Mouse (Mus musculus) layer of hippocampus, adult 2 months (tissue): ENCODE results near the gene Tmem192. TPM values are rescaled to one million over a fixed set of nuclear protein-coding genes. Genes with fewer than 3 reads are reported as not detected.

ENCODE experiments used
- DNase-seq, 2 experiments: peaks; one replicate each; pipeline ENCODE4 v3.0.0; 2022; ENCODE audit warnings: low spot score in 2 of 2
- H3K27ac ChIP-seq: fragments of 200-600 bp; 2 replicates; pipeline ENCODE4 v1.8.1; 2022
- H3K4me3 ChIP-seq: fragments of 200-600 bp; 2 replicates; pipeline ENCODE4 v1.8.1; 2022; ENCODE audit warnings: mild to moderate bottlenecking
- CTCF ChIP-seq: fragments of 200-600 bp; conservative IDR thresholded peaks from 2 replicates; pipeline ENCODE4 v1.8.1; 2022; ENCODE audit warnings: antibody characterized with exemption, mild to moderate bottlenecking, moderate library complexity
- total RNA-seq, 2 experiments: library from RNA; stranded (reverse); gene quantifications; 2 replicates each; pipeline ENCODE4 v1.2.3; 2021

The Tmem192 gene
- total RNA-seq, 2 experiments from 2014 or later, result 19.8 to 24.4 TPM

DNA sequence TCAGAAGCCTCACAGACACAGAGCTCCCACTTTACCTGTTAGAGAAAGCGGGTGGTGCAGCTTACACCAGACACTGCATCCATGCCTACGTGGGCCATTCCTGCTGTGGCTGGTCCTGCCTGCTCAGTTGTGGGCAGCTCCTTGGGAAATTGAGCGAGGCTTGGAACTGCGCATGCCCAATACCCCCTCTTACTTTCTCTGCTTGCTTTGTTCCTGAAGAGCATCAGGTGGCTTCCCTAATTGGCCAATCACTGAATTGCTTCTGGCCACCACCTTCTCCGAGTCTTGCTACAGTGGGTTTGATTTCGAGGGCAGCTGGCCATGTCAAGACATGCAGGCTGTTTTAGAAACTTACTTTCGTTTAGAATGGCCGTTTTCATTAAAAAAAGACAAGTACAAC lies 71.4 kb downstream of the Tmem192 start, which contains the start of the genes Trim61 and Trim60:
TSS of gene Trim61 (minus strand) at position 101 of the 400 bp plus-strand sequence.
TSS of gene Trim60 (minus strand) at position 162 of the 400 bp plus-strand sequence.
- no peak for TF ChIP-seq CTCF
- Histone ChIP-seq H3K27ac (no peak within 1 kb of the TSS), H3K4me3 (no peak within 1 kb of the TSS)
- DNase-seq, result no peak

Other genes with a start within 250 kb of the Tmem192 start
- gene Msmo1, start 213.4 kb upstream of the Tmem192 start, total RNA-seq, result 10 to 100 TPM; 85.9 to 86.4 TPM
- gene Klhl2, start 97.2 kb upstream of the Tmem192 start, total RNA-seq, result 100 to 1,000 TPM; 303 to 323 TPM
- gene Trim75, start 40.6 kb downstream of the Tmem192 start, total RNA-seq, result not detected
- gene Trim61, start 71.3 kb downstream of the Tmem192 start, total RNA-seq, result not detected
- gene Trim60, start 71.4 kb downstream of the Tmem192 start, total RNA-seq, result not detected
- gene Apela, start 90.2 kb downstream of the Tmem192 start, total RNA-seq, result under 1 TPM in 1 of 2 experiments, not detected in 1; 0.91 TPM
- not detected for gene Gm10663, start 127.8 kb downstream of the Tmem192 start, total RNA-seq
- not detected for gene BC030870, start 182.4 kb downstream of the Tmem192 start, total RNA-seq